9 mouse cellular contexts compared by ENCODE assay signal in the genomic region with DNA sequence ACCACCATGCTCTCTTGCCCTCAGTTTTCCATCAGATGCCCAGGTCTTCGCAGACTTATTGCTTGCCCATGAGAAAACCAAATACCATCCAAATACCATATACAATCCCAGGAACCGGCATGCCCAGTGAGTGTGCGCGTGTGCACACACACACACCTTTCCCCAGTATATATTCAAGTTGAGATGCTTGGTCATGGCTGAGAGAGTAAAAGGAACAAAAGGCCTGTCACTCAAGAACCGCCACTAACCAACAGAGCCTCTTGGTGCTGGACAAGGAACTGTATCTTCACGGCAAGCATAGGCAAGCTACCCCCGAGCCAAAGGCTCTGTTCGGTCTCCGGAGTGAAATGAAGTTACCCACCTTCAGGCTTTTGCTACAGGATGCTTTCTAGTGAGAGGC. TPM values are rescaled to one million over a fixed set of nuclear protein-coding genes. Genes with fewer than 3 reads are reported as not detected.
DNase-seq lines count a peak whose midpoint lies in the region; ATAC-seq and TF ChIP-seq lines count a peak whose summit lies in the region.
"Had no signal": no experiment of that assay in that cellular context is flagged by ENCODE, and none has a peak within 500 bp of the region (broad histone marks: within the 10 kb centered on the region; RNA-seq: fewer than 3 reads in every experiment).

No protein-coding gene starts in this region.

- peaks cover 38% of the 10 kb centered on the region for H3K4me1 ChIP-seq in kidney, embryonic 15.5 days
- H3K4me1 ChIP-seq in bone marrow macrophage, adult 2 months (ENCODE audit: control insufficient read depth, insufficient read depth, low read length): peaks cover 22% of the 10 kb centered on the region
- H3K4me1 ChIP-seq in hindbrain, embryonic 12.5 days: peaks cover 28% of the 10 kb centered on the region
- H3K4me1 ChIP-seq in midbrain, embryonic 14.5 days (ENCODE audit: control insufficient read depth, insufficient read depth, low read length): peaks cover 18% of the 10 kb centered on the region

- H3K4me2 ChIP-seq in kidney, embryonic 15.5 days: peak overlapping the region; percentile 84
- H3K4me2 ChIP-seq in hindbrain, embryonic 12.5 days (replicated peaks): peak overlapping the region; percentile 84
- H3K4me2 ChIP-seq in midbrain, embryonic 14.5 days (ENCODE audit: low read length): peak overlapping the region; percentile 63

- no peak for DNase-seq in kidney, adult 8-10 months
- no peak for DNase-seq in midbrain, embryonic 14.5 days
- DNase-seq in frontal cortex, adult 2 months (ENCODE audit: extremely low spot score in 1 of 2, low spot score in 1 of 2): no peak
- no peak for DNase-seq in retina, embryonic 14.5 days (ENCODE audit: low spot score)
- DNase-seq in right cerebral cortex, postnatal 36 days (ENCODE audit: low spot score in 2 of 2): no peak
- DNase-seq: cerebellum, adult 9-10 months had no signal

- no peak for ATAC-seq in kidney, embryonic 15.5 days (replicated peaks; ENCODE audit: low FRiP score)
- ATAC-seq in hindbrain, embryonic 12.5 days (ENCODE audit: low FRiP score): no peak
- ATAC-seq in midbrain, embryonic 14.5 days (ENCODE audit: low FRiP score, low TSS enrichment): no peak

- H3K4me3 ChIP-seq in kidney, embryonic 15.5 days (replicated peaks): peak overlapping the region; percentile 80
- peak overlapping the region; percentile 71 for H3K4me3 ChIP-seq in bone marrow macrophage, adult 2 months (ENCODE audit: insufficient read depth, low read length)
- peak overlapping the region; percentile 84 for H3K4me3 ChIP-seq in hindbrain, embryonic 12.5 days
- H3K4me3 ChIP-seq in midbrain, embryonic 14.5 days (replicated peaks; ENCODE audit: low read depth, low read length): peak overlapping the region; percentile 76

- WGBS in kidney, embryonic 15.5 days: 81% methylated on average over 9 of the region's 9 CpGs
- WGBS in hindbrain, embryonic 12.5 days: 78% methylated on average over 9 of the region's 9 CpGs
- 64% methylated on average over 9 of the region's 9 CpGs for WGBS in midbrain, embryonic 14.5 days

- no peak for TF ChIP-seq POLR2A in bone marrow macrophage, adult 2 months (IDR thresholded peaks at IDR 0.05; ENCODE audit: borderline replicate concordance, low read depth, low read length)

- peaks cover 22% of the 10 kb centered on the region for H3K36me3 ChIP-seq in kidney, embryonic 15.5 days
- peaks cover 17% of the 10 kb centered on the region for H3K36me3 ChIP-seq in hindbrain, embryonic 12.5 days
- H3K36me3 ChIP-seq in midbrain, embryonic 14.5 days (ENCODE audit: control insufficient read depth, insufficient read depth, low read length): peaks cover 17% of the 10 kb centered on the region

- no peak overlapping the region for H3K9ac ChIP-seq in kidney, embryonic 15.5 days
- H3K9ac ChIP-seq in hindbrain, embryonic 12.5 days: peak overlapping the region; percentile 89
- H3K9ac ChIP-seq in midbrain, embryonic 14.5 days (replicated peaks; ENCODE audit: low read length): peak overlapping the region; percentile 83; the same call in 1 of the 2 replicates

- TF ChIP-seq CTCF in bone marrow macrophage, adult 2 months (IDR thresholded peaks at IDR 0.05; ENCODE audit: low read depth, low read length): no peak

- no peaks in the 10 kb centered on the region for H3K27me3 ChIP-seq in kidney, embryonic 15.5 days
- no peaks in the 10 kb centered on the region for H3K27me3 ChIP-seq in hindbrain, embryonic 12.5 days
- no peaks in the 10 kb centered on the region for H3K27me3 ChIP-seq in midbrain, embryonic 14.5 days (ENCODE audit: control insufficient read depth, insufficient read depth, low read length)

- no peaks in the 10 kb centered on the region for H3K9me3 ChIP-seq in kidney, embryonic 15.5 days (replicated peaks)
- H3K9me3 ChIP-seq in hindbrain, embryonic 12.5 days (replicated peaks): no peaks in the 10 kb centered on the region
- no peaks in the 10 kb centered on the region for H3K9me3 ChIP-seq in midbrain, embryonic 14.5 days (ENCODE audit: control insufficient read depth, low read length)

- no peak overlapping the region for H3K27ac ChIP-seq in kidney, embryonic 15.5 days
- no peak overlapping the region for H3K27ac ChIP-seq in bone marrow macrophage, adult 2 months (ENCODE audit: insufficient read depth, low read depth, low read length)
- no peak overlapping the region for H3K27ac ChIP-seq in hindbrain, embryonic 12.5 days
- H3K27ac ChIP-seq in midbrain, embryonic 14.5 days (replicated peaks; ENCODE audit: low read depth, low read length): no peak overlapping the region

RNA-seq across cellular contexts. Expression of a gene that starts 1.9 kb away (rescaled TPM):
- 1.8 and 1.9 TPM in 2 replicates for polyA plus RNA-seq in kidney, embryonic 15.5 days (2015; fragmentation: Nextera tagmentation; extraction: Ambion mirVana)
- polyA plus RNA-seq in bone marrow macrophage, adult 2 months (2012; ENCODE audit: insufficient read depth, insufficient read length, missing spikeins): 25.3 and 26.0 TPM in 2 replicates
- 2.6 and 3.4 TPM in 2 replicates for polyA plus RNA-seq in hindbrain, embryonic 12.5 days (2016; fragmentation: Nextera tagmentation; extraction: Ambion mirVana)
- polyA plus RNA-seq in midbrain, embryonic 14.5 days (2014; fragmentation: Nextera tagmentation; extraction: Ambion mirVana): 4.8 and 7.7 TPM in 2 replicates
- polyA plus RNA-seq in frontal cortex, adult 2 months (2012; rRNA removed): 60.9 and 63.3 TPM in 2 replicates

RNA-seq across cellular contexts. Expression of a gene that starts 23.8 kb away (rescaled TPM):
- polyA plus RNA-seq in kidney, embryonic 15.5 days (2015; fragmentation: Nextera tagmentation; extraction: Ambion mirVana): 19.2 and 19.5 TPM in 2 replicates
- 19.1 and 19.8 TPM in 2 replicates for polyA plus RNA-seq in bone marrow macrophage, adult 2 months (2012; ENCODE audit: insufficient read depth, insufficient read length, missing spikeins)
- 22.0 and 25.4 TPM in 2 replicates for polyA plus RNA-seq in hindbrain, embryonic 12.5 days (2016; fragmentation: Nextera tagmentation; extraction: Ambion mirVana)
- polyA plus RNA-seq in midbrain, embryonic 14.5 days (2014; fragmentation: Nextera tagmentation; extraction: Ambion mirVana): 10.9 and 13.2 TPM in 2 replicates
- polyA plus RNA-seq in frontal cortex, adult 2 months (2012; rRNA removed): 18.0 and 19.0 TPM in 2 replicates

RNA-seq across cellular contexts. Expression of a gene that starts 33.1 kb away (rescaled TPM):
- polyA plus RNA-seq in kidney, embryonic 15.5 days (2015; fragmentation: Nextera tagmentation; extraction: Ambion mirVana): 0.62 and 0.67 TPM in 2 replicates
- polyA plus RNA-seq in bone marrow macrophage, adult 2 months (2012; ENCODE audit: insufficient read depth, insufficient read length, missing spikeins): not detected in 2 replicates
- 0.68 and 0.98 TPM in 2 replicates for polyA plus RNA-seq in hindbrain, embryonic 12.5 days (2016; fragmentation: Nextera tagmentation; extraction: Ambion mirVana)
- not detected in 2 replicates for polyA plus RNA-seq in midbrain, embryonic 14.5 days (2014; fragmentation: Nextera tagmentation; extraction: Ambion mirVana)
- polyA plus RNA-seq in frontal cortex, adult 2 months (2012; rRNA removed): 0.34 and 0.78 TPM in 2 replicates

RNA-seq across cellular contexts. Expression of a gene that starts 39.4 kb away (rescaled TPM):
- polyA plus RNA-seq in kidney, embryonic 15.5 days (2015; fragmentation: Nextera tagmentation; extraction: Ambion mirVana): 475 and 488 TPM in 2 replicates
- 125 and 142 TPM in 2 replicates for polyA plus RNA-seq in bone marrow macrophage, adult 2 months (2012; ENCODE audit: insufficient read depth, insufficient read length, missing spikeins)
- 375 and 438 TPM in 2 replicates for polyA plus RNA-seq in hindbrain, embryonic 12.5 days (2016; fragmentation: Nextera tagmentation; extraction: Ambion mirVana)
- polyA plus RNA-seq in midbrain, embryonic 14.5 days (2014; fragmentation: Nextera tagmentation; extraction: Ambion mirVana): 456 and 503 TPM in 2 replicates
- 241 and 243 TPM in 2 replicates for polyA plus RNA-seq in frontal cortex, adult 2 months (2012; rRNA removed)

RNA-seq across cellular contexts. Expression of a gene that starts 39.6 kb away (rescaled TPM):
- 565 and 652 TPM in 2 replicates for polyA plus RNA-seq in kidney, embryonic 15.5 days (2015; fragmentation: Nextera tagmentation; extraction: Ambion mirVana)
- polyA plus RNA-seq in bone marrow macrophage, adult 2 months (2012; ENCODE audit: insufficient read depth, insufficient read length, missing spikeins): 854 and 1,184 TPM in 2 replicates
- polyA plus RNA-seq in hindbrain, embryonic 12.5 days (2016; fragmentation: Nextera tagmentation; extraction: Ambion mirVana): 347 and 376 TPM in 2 replicates
- polyA plus RNA-seq in midbrain, embryonic 14.5 days (2014; fragmentation: Nextera tagmentation; extraction: Ambion mirVana): 363 and 413 TPM in 2 replicates
- polyA plus RNA-seq in frontal cortex, adult 2 months (2012; rRNA removed): 342 and 345 TPM in 2 replicates
